Mouse (Mus musculus) CD4-positive helper T cell, adult 2 months (primary cell): Measurements from ENCODE around the gene Cant1.

Source experiments
- DNase-seq: peaks from one replicate; pipeline ENCODE4 v3.0.0-alpha.2; 2012; ENCODE audit warnings: low read depth, missing footprints, low spot score

The Cant1 gene

DNA sequence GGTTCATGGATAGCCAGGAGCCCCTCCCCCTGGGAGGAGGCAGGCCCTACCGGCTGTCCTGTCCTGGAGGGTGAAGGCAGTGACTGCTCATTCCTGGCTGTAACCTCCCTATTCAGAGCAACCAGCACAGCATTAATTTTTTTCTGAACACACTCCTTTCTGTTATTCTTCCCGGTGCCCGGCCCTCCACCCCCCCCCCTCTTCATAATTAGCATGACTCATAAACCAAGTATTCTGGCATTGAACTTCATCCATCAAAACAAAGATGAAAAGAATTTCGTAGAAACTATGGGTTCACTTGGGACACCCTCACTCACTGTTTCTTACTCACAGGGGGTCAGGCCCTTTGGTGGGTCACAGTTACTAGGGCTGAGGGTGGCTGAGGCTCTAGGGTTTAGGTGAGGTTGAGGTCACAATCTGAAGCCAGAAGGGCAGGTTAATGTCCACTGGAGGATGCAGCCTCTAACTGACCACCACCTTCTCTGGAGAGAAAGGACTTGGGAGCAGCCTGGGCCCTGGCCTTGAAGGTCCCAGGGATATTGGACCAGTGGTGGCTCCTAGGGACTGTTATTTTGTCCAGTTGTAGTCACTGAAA, 11.5 kb upstream of the Cant1 start:
- no peak for DNase-seq

DNA sequence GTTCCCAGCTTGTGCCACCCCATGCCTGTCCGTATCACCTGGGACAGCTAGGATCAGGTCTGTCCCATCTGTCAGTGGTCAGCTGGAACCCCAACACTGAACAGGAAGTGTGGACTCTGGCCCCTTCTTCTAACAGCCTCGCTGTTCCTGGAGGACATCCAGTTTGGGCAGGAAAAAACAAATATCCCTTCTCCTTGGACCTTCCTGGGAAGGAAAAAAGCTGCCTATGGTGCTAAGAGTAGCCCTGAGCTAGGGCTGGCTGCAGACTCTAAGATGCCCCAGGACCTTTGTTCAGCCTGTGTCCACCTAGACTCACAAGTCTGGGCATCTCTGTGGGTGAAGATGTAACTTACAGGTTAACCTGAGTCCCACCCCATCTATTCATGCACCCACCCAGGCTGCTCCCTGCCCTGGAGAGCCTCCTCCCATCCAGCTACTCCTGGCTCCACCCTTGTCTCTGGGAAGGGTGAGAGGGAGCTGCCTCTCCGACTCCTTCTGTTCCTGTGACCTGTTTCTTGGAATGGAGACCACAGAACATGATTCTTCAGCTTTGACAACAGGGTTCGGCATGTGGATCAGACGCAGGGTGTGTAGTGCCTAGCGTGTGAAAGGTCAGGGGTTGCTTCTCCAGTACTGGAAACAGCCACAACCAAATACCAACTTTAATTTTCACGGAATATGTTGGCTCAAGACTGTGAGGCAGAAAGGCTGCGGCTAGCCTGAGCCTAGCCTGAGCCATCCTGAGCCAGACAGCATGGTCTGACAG, 10.2 kb upstream of the Cant1 start:
- DNase-seq: no peak

DNA sequence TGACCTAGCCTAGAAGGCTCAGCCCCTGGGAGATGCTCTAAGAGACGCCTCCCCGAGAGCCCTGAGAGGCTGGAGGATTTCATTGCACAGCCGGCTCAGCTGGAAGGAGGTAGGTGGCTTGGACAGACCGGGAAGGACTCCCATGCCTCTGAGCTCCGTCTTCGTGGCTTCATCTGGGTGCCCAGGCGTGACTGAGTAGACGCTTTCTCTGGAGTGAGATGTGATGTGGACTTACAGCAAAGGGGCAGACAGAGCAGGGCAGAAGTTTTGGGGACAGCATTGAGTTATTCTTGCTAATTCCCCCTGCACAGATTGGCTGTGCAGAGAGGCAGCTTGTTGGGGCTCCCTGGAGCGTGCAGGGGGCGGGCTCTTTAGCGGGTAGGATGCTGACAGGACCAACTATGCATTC, 9.6 kb upstream of the Cant1 start:
- DNase-seq: no peak

DNA sequence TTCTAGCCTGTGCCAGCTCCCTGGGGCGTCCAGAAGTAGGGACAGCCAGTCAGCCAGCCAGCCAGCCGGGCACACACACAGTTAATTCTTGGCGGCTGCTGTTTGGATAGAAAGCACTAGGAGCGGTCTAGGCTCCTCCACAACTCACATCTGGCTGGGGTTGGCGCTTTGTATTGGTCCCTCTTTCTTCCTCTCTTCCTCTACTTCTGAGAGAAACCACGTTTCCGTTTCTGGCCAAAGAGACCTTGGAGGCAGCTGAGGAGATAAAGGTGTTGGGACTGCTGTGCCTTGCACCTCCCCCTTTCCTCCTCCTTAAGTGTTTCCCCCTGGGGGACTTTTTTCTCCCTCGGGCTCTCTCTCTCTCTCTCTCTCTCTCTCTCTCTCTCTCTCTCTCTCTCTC, 9.1 kb upstream of the Cant1 start, which contains the start of gene C1qtnf1:
Gene C1qtnf1, plus strand, starts transcription at position 218 of the 400 bp plus-strand sequence.
- peak; percentile 35 for DNase-seq

DNA sequence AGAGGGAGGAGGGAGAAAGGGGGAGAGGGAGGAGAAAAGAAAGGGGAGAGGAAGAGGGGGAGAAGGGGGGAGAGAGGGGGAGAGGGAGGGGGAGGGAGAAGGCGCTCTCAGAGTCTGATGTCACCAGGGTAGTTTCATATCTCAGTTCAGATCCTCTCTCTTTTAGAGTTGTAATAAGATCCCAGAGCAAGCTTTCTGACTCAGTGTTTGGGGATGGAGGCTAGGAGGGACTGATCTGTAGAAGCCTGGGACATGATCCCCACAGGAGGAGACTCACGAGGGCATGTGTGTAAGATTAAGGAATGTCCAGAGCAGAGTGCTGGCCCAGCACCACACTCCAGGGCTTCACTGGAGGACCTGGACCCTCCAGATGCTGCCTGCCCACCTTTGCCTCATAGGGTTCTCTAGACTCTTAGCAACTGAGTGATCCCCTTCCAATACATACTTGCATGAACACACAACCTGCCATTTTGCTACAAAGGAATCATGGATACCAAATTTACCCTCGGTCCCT, 8.4 kb upstream of the Cant1 start:
- DNase-seq: no peak

DNA sequence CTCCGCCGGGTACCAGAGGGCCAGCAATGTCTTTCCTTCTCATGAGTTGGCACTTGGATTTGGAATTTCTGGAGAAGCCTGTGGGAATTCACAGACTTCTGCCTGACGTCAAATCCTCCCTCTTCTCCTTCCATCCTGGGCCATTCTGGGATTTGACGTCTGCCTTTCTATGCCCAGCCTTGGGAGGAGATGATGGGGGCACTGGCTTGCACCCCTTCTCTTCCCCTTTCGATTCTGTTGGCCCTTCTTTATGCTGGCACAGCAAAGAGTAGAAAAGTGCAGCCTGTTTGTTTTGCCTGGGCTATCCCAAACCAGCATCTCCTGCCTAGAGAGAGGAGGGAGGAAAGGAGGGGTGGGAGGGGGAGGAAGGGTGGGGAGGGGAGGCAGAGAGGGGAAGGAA, 7.9 kb upstream of the Cant1 start:
- DNase-seq: no peak

DNA sequence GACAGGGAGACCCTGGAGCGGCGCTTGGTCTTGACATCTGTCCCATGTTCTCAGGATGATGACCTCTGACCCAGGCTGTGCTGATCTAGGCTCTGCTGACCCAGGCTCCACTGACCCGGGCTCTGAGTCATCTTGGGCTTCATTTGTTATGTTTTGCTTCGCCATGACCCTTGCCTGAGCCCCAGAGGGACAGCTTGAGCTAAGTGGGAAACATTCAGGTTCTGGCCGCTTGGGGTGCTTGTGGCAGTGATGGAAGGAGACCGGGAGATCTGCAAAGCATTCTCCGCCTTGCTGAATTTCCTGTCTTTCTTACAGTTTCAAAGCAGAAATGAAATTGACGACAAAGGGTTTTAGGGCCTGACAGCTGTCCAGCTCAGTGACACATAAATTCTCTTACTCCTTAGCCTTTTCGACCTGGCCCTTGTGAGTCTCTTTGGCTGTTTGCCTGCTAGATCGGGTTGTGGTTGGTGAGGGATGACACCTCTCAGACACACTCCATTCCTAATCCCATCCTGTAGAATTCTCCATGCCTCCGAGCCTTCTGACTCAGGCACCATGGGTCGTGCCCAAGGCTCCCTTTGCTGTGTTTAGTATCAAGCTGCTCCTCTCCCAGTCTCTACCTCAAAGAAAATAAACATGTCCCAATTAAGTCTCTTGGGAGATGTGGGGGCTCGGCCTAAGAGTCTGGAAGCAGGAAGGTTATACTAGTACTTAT, 5.9 kb upstream of the Cant1 start:
- no peak for DNase-seq

DNA sequence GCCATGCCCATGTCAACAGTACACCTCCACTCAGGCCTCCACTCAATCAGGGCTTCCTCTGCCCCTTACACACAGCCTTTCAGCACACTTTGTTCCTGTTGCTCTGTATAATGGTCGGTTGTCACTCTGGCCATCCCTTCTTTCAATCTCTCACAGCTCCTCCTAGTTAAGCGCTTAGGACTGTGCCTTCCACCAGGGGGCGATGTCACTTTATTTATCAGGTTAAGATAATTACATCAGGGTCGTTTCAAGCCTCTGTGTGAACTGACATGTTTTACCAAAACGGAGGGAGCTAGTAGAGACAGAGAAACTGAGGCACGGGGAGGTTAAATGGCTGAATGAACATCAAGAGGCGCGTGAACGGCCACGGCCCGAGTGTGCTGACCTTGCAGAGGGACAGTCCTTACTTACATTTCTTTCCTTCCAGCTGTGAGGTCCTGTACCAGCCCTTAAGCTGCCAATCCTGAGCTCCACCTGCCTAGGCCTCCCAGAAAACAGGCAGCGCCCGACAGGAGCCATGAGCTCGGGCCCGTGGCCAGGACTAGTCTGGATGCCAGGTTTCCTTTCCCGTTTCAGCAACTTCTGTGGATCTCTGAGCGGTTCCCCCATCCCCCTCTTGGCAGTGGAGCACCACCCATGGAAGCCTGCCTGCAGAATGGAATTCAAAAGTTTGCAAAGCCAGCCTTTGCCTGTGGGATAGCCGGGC, 4.5 kb upstream of the Cant1 start:
- DNase-seq: peak; percentile 73

DNA sequence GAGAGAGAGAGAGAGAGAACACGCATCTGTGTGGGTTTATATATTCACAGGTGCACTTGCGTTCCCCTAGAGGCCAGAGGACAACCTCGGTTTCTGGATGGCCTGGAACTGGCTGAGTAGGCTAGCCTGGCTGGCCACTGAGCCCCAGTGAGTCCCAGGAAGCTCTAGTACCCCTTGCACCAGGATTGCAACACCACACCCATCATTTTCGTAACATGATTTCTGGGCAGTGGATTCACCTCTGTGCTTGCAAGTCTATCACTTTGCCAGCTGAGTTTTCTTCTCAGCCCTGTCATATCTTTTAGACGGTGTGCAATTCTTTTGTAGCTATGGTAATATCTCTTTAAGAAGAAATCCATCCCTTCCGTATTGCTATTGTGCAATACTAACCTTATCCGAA, 1.4 kb upstream of the Cant1 start:
- DNase-seq: no peak

DNA sequence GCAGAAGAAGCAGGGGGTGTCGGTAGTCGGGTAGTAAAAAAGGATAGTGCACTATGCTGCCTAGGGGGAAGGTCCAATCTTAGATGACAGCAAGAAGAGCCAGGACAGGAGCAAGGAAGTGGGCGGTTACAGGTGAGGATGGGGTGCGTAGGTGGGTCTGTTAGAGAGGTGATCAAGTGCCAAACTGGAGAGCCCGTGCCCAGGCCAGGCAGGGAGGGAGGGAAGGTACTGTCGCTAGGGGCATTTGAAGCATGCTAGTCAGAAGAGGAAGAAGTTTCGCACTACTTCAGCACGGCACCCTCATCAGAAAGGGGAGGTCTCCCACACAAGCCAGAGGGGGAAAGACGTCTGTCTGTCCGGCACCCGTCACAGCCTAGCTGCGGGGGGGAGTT, 448 bp downstream of the Cant1 start:
- no peak for DNase-seq

DNA sequence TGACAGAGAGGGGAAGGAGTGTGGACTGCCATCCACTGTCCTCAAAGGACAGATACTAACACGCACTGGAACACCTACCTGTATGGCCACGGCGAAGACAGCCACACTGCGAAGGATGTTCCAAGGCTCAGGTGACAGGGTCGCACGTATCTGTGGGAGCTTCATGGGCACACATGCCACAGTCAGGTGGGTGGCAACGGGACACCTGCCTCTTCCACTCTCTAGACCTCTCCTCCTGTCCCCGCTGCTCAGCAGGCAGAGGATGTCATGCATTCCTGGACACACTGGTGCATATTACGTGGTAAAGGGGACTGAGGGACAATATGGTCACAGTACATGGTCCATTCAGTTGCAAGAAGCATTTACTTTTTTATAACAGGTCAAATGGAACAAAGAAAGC, 1.4 kb downstream of the Cant1 start:
- DNase-seq: no peak

DNA sequence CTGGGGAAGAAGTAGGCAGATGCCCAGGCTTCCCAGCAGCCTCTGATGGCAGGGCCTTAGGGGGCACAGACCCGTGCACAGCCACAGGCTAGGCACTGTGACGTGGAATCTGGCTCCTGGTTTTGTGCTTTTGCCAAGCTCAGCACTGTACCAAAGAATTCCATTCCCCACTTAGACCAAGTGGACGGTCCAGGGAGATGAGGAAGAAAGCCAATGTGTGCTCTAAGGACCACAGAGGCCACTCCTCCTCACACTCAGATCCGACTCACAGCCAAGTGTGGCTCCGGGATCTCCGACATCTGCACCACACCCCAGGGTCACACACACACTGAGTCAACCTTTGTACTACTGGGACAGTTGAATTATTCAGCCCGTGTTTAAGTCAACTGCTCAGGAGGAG, 2.8 kb downstream of the Cant1 start:
- DNase-seq: no peak

DNA sequence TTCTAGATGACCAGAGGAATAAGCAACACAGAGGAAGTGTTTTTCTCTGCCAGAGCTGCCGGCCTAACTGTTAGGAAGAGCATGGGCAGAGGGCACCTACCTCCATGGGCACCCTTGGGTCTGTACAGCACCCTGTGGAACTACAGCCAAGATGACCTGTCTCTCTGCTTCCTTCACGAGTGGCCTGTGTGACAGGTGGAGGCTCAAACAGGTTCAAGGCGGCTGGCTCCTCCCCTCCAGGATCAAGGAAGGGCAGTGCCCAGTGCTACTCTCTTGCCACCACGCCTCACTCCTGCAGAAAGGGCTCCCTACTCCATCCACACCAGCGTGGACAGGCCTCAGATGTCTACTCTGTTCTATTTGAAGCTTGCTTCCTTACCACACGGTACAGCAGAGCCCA, 3.3 kb downstream of the Cant1 start:
- no peak for DNase-seq

DNA sequence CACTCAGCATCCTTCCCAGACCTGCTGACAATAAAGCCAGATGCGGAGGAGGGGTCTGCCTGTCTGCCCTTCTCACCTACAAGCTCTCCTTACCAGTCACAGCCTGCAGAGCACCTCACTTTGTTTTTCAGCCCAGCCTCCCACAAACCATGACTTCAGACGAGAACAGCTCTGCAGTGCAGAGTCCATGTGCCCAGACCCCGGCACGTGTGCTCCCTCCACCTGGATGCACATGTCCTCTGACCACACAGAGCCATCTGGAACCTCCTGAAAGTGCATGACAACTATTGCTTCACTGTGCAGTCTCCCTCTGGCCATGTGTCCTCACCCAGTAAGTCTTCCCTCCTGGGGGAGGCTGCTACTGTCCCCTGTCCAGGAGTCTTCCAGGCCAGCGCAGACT, 4.6 kb downstream of the Cant1 start:
- no peak for DNase-seq

DNA sequence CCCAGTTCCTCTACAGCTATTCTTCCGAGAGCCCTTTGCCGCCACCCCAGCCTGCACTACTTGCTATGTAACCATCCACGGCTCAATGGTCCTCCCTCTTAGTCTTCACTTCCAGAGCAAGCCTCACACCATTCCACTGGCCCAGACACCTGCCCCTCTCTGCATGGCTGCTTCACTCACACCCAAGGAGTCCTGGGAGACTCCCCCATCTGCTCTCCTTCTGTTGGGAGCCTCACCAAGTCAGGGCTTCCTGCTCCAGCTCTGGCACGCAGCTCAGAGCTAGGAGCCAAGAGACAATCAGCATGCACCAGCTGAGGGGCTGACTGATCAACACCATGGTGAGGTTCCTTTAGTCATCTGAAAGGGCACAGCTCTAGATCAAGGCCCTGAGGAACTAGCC, 5.8 kb downstream of the Cant1 start:
- DNase-seq: no peak

DNA sequence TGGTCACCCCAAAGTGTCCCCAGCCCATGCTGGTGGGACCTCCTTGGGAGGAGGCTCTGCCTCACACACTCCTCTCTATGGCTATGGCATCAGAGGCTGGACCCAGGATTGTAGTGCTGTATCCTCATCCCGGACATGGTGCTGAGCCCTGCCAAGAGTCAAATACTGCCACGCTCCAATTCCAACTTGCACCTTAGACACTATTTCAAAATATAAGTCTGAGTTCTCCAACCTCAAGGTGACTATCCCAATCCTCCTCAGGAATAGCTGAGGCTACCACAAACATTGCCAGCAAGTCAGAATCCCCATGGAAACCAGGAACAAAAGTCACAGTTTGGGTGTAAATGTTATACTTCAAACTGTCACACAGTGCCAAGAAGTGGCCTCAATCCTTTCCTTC, 6.3 kb downstream of the Cant1 start:
- DNase-seq: no peak

DNA sequence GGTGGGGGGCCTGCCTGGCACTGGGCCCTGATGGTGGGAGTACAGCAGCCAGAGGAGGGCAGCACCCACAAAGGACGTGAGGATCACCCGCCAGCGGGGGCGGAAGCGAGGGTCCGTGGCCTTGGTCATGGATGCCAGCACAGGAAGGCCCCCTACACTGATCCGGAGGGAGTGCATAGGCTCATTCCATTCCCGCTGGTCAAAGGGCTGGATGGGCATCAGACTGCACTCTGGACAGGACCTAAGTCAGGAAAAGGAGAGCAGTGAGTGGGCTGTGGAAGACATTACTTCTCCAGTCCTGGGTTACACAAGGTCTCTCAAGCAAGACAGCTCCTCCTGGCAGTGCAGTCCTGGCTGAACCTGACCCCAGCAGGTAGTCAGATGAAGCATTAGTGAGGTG, 7.6 kb downstream of the Cant1 start:
- DNase-seq: no peak

DNA sequence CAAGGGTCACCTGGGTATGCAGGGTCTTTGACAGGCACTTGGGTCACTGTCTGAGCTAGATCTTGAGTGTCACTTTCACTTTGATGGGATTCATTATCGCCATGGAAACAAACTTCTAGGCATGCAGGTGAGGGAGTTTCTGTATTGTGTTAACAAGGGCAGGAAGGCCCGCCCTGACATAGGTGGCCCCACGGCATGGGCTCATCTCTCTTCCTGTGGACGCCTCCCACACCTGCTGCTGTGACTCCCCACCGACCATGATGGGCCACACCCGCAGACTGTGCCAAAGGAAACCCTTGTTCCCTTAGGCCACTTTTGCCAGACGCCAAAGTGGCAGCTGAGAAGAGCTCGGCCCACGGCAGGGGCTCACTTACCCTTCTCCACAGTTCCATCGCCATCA, 8.4 kb downstream of the Cant1 start:
- DNase-seq: no peak

DNA sequence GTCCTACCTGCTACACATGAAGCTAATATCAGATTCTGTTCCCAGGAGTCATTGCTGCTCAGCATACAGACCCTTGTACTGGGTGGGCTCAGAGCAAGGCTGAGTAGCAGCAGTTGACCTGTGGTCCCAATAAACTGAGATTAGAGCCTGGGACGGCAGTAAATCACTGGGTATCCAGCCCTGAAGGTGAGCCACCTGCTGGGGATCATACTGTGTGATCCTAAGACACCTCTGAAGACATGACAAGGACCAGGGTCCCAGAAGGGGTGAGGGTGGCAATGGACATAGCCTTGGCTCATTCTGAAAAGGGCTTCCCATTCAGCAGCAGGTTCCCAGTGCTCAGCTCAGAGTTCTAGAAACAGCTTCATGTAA, 8.8 kb downstream of the Cant1 start:
- DNase-seq: no peak

DNA sequence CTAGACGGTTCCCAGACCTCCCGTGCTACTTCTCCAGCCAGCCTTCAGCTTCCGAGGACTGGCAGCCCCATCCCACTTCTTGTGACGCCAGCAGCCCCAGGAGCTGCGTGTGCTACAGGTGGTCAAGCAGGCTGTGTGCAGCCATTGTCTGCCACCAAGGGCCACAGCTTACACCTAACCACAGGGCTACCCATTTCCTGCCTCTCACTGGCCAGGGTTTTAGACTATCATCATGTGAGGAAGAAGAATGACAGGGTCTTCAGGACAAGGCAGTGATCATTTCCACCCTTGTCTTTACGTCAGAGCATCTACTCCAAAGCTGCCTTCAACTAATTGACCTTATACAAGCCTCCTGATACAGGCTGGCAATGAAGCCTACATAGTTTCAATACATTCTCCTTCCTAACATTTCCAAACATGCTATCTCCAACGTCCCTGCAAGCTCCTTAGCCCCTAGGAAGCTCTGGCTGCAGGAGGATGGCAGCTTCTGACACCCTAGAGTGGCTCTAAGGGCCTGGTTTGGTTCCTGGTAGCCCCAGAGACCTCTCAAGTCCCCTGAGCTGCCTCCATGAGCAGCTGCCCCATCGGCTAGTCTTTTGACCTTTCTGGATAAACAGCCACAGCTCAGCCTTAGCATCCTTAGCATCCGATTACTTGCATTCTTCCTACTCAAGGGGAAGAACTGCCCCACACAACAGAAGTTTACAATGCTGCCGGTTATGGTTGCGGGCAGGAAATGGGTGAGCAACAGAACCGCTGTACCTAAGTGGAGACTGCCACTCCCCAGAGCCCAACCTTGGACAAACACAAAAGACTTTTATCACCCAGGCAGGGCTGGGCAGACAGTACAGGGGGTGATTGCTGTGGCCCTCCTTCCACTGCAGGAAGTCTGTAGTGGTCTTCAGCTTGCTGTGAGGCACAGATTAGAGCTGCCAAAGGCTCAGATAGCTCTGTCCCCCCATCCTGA, 9.5 kb downstream of the Cant1 start:
- no peak for DNase-seq
